Mouse (Mus musculus) urinary bladder, adult 2 months (tissue): ENCODE measurements around the gene Dcun1d4. TPM values are rescaled to one million over a fixed set of nuclear protein-coding genes. Genes with fewer than 3 reads are reported as not detected.
"Not testable (repeated sequence)": the region's sequence is repeated elsewhere in the genome, so short reads cannot be mapped to it uniquely, and the experiment has no call there.

Experiments used
- DNase-seq: peaks from one replicate; pipeline ENCODE4 v3.0.0; 2022; ENCODE audit warnings: low spot score
- polyA plus RNA-seq: library from polyadenylated mRNA; depleted of rRNA; stranded (reverse); fragments of >200 nt; gene quantifications from 2 replicates; pipeline ENCODE4 v1.2.3, GENCODE M21; 2012; rRNA removed

The Dcun1d4 gene
- polyA plus RNA-seq, result 12.9 and 16.1 TPM in 2 replicates

DNA sequence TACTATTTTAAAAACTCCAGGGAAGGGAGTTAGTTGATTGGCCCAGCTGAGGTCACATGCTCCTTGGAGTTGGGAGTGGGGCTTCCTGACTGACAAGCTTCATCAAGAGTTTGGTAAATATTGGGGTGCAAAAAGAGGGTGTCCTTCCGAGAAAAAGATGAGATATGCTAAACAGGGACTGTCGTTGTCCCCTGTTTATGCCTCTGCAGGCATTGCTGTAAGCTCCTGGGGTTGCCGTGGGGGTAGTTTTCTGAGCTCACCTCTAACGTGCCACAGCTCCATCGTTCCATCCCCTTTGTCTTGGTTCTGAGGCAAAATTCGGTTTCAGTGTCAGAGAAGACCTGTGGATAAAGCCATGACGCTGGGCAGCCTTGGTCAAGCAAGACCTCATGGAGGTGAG is at the start of gene Dcun1d4:
Dcun1d4 (plus strand) TSS at position 301 of the 400 bp plus-strand sequence.
- no peak for DNase-seq

DNA sequence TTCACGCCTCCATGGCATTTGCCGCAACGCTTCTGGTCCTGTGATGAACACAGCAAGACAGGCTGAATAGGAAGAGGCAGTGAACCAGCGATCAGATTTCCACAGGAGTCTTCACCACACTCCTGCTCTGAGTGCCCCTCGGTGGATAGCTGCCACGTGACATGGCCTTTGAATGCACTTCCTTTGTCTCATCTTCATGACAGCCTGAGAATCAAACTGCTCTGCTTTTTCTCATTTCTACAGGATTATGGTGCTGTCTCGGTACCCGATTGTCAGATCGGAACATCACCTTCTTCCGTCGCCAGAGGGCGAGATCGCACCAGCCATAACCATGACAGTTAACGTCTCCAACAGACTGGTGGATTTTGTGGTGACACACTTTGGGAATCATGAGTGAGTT is 49.2 kb upstream of the Dcun1d4 start:
- DNase-seq, result peak; percentile 45

DNA sequence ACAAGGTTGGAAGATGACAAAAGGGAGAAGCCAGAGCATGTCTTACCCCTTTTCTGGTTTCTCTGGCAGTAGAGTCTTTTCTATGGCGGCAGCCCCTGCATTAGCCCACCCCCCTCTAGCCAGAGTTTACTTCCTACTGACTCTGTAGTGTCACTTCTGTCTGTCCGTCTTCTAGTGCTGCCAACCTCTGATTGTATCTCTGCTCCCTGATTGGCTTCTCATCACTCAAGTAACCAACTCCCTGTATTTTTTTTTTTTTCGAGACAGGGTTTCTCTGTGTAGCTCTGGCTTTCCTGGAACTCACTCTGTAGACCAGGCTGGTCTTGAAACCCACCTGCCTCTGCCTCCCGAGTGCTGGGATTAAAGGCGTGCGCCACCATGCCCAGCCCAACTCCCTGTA is 48.0 kb upstream of the Dcun1d4 start:
- DNase-seq, result no peak

DNA sequence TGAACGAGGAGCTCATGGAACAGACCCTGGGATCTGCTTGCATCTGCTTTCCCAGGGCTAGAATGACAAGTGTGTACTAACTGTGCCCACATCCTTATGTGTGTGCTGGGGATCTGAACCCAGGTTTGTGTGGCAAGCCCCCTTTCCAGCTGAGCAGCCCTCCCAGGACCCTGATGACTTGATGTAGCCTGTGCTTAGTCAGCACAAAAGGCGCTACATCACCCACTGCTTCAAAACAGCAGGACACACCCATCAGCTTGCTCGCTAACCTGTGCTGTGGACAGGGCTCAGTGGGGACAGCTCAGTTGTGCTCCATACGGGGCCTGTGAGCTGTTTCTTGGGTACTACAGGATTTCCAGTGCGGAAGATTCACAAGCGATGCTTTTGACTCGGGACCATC is 46.0 kb upstream of the Dcun1d4 start:
- DNase-seq, result no peak

DNA sequence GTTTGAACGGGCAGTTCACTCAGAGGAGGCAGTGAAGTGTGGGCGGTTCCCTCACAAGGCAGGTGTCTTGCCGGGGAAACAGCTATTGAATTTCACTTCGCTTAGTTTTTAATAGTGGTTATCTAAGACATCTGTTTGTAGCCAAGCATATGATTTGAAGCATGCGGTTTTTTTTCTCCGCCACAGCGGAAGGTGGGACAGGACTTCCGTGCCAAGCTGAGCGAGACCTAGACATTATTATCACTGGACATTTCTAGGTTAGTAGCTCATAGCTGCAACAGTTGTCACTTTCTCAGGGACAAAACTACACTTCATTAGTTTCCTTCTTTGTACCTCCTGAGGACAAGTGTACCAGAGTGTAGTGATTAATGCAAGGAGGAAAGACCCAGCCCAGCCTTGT is 38.6 kb upstream of the Dcun1d4 start:
- no peak for DNase-seq

DNA sequence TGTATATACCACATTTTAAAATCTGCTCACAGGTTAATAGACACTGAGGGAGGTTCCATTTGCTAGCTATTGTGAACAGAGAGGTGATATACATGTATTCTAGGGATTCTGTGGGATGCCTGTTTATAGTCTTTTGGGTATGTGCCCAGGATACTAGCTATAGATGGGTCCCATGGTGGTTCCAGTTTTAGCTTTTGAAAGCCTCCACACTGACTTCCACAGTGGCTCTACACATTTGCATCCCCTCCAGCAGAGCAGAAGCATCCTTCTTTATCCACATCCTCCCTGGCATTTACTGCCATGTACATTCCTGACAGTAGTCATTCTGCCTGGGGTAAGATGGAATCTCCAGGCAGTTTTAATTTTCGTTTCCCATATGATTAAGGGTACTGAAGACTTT is 30.5 kb upstream of the Dcun1d4 start:
- DNase-seq, result no peak

DNA sequence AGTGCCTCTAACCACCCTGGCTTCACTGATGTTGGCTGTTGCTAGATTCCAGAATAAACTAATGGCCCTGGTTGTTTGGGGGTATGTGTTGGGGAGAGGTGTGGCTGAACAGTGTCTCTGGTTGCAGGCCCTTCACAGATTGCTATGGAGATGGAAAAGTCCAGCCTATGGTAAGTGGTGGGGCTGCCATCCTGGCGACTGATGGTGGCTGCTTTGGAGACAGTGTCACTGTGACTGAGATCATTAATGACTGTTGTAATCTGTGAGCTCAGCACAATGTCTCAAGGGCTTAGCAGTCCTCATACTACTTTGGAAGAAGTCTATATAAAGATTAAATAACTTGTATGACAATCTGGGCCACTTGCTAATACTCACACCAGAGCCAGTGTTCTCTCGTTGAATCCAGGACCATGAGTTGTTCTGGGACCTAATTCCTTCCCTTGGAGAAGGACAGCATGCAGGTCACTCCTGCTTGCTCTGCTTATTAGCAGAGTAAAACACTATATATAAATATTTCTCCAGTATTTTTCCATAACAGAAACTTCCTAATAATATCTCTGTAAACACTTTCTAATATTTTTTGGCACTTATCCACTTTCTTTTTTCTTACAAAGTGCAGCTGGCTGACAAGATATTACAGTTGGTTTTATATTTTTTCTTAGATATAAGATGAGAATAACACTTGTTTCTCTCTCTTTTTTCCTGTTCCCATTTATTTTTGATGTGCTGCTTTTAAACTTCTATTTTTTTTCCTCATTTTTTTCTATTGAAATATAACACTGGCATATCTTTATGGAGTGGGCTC is 26.1 kb upstream of the Dcun1d4 start:
- no peak for DNase-seq

DNA sequence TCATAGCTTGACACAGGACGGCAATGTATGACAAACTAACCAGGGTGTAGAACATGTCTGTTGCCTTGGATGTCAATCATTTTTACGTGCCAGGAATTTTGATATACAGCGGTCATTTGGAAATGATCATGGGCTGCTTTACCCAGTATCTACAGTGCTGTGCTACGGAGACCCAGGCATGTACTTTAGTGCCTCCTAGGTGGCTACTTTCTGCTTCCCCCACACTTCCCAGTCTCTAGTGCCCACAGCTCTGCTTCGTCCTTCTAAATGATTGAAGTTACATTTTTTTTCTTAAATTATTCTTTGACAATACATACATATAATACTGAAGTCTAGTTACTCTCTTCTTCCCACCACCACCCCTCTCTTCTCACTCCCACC is 25.5 kb upstream of the Dcun1d4 start:
- no peak for DNase-seq

DNA sequence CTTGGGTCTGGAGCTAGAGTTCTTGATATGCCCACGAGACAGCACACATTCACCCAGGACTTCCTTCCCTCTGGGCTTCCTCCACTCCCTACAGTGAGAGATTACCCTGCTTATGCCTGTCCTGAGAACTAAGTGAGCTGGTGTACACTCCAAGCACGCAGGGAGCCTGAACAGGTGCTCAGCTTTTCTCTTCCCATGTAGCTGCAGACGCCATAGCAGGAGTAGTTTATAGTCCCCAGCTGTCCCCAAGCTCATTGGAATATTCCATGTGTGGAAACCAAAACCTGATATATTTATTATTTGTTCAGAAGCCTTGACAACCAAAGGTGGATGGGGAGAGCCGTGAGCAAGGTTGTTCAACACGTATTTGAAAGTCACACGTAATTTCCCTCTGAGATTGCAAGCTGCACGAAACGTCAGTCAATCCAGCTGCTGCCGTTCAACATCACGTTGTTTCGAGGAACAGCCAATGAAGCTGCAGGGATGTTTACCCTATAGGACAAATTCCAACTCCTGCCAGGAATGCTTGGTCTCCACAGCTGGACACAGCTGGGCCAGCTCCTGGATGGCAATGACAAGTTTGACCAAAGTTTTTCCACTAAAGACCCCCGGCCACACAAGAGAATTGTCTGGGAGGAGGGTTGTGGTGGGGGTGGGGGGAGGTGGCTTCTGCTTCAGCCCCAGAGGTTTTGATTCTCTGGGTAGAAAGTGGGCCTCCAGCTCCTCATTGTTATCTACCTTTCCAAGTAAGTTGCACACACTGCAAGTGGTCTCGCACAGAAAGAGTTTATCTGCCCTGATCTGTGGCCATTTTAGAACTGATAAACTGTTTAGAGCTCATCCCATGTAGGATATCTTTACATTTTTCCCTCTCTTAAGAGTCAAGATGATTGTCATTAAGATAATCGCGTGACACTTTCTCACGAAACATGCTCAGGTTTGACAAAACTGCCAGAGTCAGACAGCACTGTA is 12.1 kb upstream of the Dcun1d4 start:
- no peak for DNase-seq

DNA sequence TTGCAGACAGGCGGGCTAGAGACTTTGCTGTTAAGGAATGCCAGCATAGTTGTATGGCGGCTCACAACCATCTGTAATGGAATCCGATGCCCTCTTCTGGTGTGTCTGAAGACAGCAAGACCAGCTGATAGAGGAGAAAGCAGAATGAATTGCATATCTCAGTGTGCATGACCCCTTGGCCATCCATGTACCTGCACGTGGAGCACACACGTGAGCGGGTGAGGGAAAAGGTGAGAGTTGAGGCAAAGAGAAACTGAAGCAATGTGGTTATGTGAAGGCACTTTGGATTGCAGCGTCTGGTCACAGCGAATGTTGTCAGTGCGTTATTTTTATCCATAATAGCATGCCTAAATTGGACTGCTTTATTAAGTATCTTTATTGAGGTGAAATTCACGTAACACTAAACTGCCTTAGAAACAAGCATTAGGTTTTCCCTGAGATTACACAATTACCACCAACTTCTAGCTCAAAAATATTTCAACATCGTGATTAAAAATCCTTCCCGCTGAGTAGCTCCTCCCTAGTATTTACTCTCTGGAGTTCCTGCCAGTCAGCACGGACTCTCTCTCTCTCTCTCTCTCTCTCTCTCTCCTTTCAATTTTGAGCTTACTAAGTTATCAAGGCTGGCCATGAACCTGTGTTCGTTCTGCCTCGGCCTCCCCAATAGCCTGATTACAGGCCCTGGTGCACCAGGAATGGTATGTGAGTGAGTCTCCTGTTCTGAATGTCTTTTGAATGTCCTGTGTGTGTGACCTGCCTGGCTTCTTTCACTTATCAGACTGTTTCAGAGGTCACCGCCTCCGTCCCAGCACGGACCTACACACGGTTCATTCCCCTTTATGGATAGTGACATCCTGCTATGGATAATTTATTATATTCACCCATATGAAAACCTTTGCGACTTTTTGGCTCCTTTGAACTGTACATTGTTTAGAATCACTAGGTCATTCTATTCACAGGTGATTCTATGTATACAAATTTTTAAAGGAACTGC is 6.1 kb upstream of the Dcun1d4 start:
- DNase-seq, result no peak

DNA sequence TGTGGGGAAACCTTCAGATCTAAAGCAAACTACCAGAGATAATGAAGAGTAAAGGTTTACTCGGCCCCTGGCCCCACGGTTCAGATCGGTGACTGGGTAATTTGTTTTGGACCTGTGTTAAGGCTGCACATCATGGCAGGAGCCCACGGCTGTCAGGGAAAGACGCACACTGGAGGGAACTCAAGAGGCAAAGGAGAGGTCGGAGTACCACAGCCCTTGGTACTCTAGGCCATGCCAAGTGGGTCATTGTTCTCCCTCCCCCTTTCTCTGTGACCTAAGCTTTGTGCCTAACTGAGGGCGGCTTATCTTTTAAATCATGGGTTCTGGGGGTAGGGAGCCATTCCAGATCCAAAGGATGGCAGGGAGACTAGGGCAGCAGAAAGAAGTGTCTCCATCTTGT is 601 bp downstream of the Dcun1d4 start:
- DNase-seq, result no peak

DNA sequence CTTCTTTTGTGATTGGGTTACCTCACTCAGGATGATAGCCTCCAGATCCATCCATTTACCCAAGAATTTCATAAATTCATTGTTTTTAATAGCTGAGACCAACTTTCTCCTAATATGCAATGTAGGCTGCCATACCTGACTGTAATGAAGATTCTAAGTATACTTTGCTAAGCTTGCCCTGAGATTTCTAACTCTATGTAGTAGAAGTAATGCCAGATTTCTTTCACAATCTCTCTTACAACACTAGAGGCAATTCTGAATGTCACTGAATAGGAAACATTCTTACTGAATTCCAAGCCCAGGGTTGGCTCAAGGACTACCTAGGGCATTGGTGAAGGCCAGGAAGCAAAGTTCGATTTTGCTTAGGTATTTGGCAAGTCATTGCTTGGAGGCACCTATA is 1.6 kb downstream of the Dcun1d4 start:
- DNase-seq, result not testable (repeated sequence)

DNA sequence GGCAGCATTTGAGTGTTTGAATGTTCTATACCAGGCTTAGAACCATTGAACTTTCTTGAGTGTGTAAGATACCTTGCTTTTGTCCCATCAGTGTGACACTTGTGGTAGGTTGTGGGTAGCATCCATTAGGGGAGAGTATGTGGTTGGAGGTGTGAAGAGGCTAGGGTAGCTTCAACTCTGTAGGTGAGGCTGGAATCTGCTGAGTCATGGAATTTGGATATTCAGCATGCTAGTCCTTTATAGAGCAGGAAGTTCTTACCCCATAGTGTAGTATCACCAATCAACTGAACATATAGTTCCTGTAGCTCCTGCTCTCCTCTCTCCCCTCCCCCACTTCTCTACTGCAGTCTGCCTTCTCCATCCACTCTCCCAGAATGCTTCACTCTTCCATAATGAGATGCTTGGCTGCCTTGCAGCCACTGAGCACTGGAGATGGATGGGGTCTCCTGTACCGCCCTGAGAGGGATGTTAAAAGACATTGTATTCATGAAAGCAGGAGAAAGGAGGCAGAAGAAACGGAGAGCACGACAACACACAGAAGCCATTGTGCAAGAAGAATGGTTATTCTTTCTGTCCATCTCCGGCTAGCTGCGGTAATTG is 3.3 kb downstream of the Dcun1d4 start:
- no peak for DNase-seq

DNA sequence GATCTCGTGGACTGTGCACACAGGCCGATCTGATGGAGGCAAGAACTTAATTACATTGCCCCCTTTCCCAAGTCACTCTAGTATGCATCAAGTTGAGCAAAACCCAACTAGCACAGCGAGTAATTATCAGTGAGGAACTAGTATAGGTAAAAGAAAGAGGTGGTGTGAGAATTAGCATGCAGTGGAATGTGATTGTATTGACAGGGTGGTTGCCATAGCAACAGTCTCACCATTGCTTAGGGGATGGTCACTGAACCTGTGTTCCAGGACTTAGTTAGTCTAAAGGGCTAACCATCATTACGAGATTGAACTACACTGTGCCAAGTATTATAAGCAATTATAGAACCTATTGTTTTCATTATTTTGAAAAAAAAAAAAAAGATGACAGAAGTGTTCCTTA is 5.7 kb downstream of the Dcun1d4 start:
- no peak for DNase-seq

DNA sequence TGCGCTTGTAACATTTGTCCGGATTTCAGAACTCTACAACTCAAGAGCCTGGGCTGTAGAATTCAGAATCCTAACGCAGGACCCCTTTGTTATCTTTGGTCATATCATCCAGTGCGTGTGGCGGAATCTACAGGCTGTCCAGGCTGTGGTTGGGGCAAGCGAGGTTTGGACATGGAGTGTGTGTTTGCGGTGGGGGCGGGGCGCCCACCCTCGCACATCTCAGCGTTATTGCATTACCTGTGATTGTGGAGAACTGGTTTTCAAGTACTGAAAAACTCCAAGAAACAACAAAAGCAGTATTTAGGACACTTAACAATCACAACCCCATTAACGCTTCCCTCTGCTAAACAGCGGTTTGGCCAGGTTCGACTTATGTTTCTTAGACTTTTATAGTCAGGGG is 9.1 kb downstream of the Dcun1d4 start:
- no peak for DNase-seq

DNA sequence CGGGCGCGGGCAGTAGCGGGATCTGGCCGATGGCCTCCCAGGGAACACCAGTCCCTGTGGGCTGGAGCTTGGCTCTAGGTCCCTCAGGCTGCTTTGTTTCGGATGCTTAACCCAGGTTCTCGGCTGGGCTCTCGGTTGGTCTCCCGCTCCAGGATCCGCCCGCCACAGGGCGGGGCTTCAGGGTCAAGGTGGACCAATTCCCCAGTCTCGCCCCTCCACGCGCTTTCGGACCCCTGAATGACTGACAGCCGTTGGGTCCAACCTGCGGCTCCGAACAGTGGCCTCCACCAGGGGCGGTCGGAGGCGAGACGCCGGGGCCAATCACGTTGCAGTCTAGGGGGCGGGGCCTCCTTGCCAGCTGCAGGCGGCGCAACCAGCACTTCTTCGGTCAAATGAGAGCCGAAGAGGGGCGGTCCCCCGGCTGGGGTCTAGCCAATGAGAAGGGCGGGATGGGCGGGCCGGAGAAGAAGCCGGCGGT is 9.8 kb downstream of the Dcun1d4 start:
- peak; percentile 98 for DNase-seq

DNA sequence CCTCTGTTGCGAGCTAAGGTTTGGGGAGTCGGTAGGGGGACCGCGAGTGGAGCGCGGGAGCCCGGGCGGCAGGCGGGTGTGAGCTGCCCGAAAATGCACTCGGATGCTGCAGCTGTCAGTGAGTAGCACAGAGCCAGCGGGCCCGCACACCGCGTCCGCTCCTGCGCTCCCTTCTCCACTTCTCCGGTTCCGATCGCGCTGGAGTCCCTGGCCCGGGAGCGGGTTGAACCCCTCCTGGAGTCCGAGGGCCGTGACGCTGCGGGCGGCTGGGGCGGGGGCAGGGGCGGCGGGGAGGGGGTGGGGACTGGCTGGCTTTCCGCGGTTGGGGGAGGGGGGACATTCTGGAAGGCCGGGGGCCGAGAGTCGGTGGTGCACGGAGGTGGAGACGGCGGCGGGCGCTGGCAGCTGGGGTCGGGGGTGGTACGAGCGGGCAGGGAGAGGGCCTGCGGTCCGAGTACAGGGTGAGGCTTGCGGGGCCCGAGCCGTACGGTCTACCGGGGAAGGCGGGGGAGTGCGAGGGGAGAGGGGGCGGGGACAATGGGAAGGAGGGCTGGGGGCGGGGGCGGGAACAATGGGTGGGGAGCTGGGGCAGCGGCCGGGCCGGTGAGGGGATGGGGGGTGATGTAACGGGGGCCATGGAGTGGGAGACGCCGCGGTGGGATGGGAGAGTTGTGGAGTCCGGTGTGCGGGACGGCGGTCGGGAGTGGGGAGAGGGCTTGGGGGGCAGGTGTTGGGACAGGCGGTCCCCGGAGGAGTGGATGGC is 10.5 kb downstream of the Dcun1d4 start:
- no peak for DNase-seq

DNA sequence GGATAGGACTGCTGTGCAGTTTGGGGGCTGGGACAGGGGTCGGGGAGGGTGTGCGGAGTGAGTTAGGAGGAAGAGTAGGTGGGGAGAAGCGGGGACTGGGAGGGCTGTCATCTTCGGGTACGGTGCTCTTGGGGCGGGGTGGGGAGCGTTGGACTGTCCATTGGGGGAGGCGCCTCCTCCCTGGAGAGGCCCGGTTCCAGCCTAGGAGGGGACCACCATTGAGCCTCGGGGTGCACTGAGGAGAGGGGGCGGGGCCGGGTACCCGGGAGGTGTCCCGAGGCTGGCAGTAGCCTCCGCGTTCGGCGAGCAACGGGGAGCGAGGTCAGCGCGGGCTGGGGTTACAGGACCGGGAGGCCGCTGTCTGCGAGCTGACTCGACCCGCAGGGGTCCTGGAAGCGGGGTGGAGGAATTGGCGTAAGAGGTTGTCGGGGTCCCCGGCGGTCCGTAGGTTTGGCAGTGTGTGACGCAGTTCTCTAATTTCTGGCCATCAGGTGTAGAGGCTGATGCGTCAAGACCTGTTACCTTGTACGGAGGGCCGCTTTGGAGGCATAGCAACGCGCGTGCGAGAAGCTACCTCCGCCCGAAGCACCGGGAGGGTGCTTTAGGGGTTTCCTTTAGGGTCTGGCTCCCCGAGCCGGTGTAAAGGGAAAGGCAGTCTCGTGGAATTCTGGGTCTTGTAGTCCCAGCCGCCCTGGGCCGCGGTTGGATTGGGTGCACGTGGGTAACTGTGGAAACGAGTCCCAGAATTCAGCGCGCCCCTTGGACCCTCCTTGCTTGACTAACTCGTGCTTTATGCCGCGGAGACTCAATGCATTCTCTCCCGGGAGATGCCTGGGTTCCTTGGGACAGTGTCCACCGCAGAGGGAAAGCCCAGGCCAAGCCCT is 11.3 kb downstream of the Dcun1d4 start:
- peak; percentile 65 for DNase-seq

DNA sequence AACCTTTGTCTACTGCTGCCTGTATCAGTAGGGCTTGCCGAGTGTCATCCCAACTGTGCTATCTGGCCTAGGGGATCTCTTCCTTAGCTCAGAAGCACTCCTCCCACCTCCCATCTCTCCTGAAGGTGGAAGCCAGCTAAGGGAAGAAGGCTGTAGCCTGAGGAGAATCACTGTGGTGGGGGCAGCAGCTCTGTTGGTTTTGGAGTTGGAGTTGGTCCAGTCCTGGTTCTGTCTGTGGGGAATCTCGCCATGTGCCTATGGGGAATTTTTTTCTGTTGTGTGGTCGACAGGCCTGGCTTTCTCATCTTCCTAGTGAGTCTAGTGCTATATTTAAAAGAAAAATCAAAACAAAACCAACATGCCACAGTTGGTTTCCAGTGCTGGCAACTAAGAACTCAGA is 16.6 kb downstream of the Dcun1d4 start:
- no peak for DNase-seq
